Mouse (Mus musculus) embryonic fibroblast, embryonic 13.5 days (primary cell): ENCODE measurements around the gene Glg1.

Experiments
- CTCF ChIP-seq: IDR thresholded peaks from 2 replicates; pipeline ENCODE4 v1.5.1; 2011; ENCODE audit warnings: mild to moderate bottlenecking, control low read depth, low read length, moderate library complexity, borderline replicate concordance; ENCODE audit not compliant: insufficient read depth
- POLR2A ChIP-seq: IDR thresholded peaks from 2 replicates; pipeline ENCODE4 v1.6.1; 2011; ENCODE audit warnings: low read depth, mild to moderate bottlenecking, control low read depth, low read length, moderate library complexity

- no peak for TF ChIP-seq CTCF
- no peak for TF ChIP-seq POLR2A
Observed at GRCm38 (mm10) chr8:111264693-111265220, 5.7 kb upstream of the Glg1 start.
